Mouse (Mus musculus) monocyte, adult 2 months (primary cell): Measurements from ENCODE around the gene Tgif2lx2.
"Not testable (repeated sequence)": the region's sequence is repeated elsewhere in the genome, so short reads cannot be mapped to it uniquely, and the experiment has no call there.

Experiments
- DNase-seq, 2 experiments: peaks; one replicate each; pipeline ENCODE4 v3.0.0; 2022; ENCODE audit warnings: low spot score in 2 of 2, low read depth in 1 of 2

Gene Tgif2lx2

DNA sequence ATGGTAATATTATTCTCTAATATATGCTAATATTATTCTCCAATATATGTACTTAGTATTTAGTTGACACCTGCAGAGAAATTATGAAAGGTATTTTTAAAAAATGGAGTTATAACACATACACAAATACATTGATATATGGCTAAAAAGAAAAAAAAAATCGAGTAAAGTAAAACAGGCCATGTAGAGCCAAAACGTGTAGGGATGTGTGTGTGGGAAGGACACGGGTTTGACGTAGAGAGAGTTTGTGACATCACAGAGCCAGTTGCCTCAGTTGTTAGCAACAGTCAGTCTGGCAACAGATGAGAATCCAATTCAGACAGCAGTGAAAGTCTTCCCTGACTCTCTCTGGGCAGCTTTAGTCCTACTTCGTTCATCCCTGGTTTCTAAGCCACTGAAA, at the start of gene Tgif2lx2:
TSS of gene Tgif2lx2 (plus strand) at position 301 of the 400 bp plus-strand sequence.
- not testable (repeated sequence) for DNase-seq
